Mouse (Mus musculus): ENCODE measurements around the gene Insrr. TPM values are rescaled to one million over a fixed set of nuclear protein-coding genes. Genes with fewer than 3 reads are reported as not detected.

The Insrr gene
- polyA plus RNA-seq, 1 experiment, result 0.58 TPM

DNA sequence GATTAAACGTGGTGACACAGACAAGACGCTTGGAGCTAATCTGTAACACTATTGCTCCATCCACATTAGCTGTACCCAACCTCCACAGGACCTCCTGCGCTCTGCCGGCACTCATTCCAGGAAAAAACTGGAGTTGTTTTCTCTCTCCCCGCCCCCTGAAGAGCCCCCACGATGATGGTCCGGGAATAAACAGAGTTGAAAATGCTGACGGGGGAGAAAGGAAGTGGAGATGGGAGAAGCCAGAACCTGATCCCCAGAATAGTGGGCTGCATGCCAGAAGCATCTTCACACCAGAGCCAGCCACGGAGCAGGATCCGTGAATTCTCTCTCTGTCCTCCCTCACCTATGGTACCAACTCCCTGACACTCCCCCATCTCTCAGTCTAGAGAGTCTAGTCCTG, 32.2 kb upstream of the Insrr start:
- no peaks in the 10 kb centered on the region; the same call in 1 of the 2 replicates for H3K27me3 ChIP-seq (ENCODE audit: control insufficient read depth, insufficient read depth, low read length)
- peak overlapping the region; percentile 28; the same call in 1 of the 2 replicates for H3K27ac ChIP-seq (ENCODE audit: control insufficient read depth, insufficient read depth, low read length)
- TF ChIP-seq POLR2A (IDR thresholded peaks at IDR 0.05; ENCODE audit: control insufficient read depth, extremely low read depth, insufficient read depth, low read length, poor library complexity) (no peak), CTCF (IDR thresholded peaks at IDR 0.05; ENCODE audit: borderline replicate concordance, control insufficient read depth, extremely low read depth, insufficient read depth, low read length, poor library complexity) (no peak)
- H3K4me1 ChIP-seq (replicated peaks; ENCODE audit: control insufficient read depth, insufficient read depth, low read length), result peaks cover 25% of the 10 kb centered on the region
- WGBS, result 36% methylated on average over 10 of the region's 10 CpGs
- no peaks in the 10 kb centered on the region for H3K36me3 ChIP-seq (ENCODE audit: control insufficient read depth, insufficient read depth, low read length)
- H3K4me3 ChIP-seq (ENCODE audit: control insufficient read depth, insufficient read depth, low read length), result no peak overlapping the region
- no peak for DNase-seq

DNA sequence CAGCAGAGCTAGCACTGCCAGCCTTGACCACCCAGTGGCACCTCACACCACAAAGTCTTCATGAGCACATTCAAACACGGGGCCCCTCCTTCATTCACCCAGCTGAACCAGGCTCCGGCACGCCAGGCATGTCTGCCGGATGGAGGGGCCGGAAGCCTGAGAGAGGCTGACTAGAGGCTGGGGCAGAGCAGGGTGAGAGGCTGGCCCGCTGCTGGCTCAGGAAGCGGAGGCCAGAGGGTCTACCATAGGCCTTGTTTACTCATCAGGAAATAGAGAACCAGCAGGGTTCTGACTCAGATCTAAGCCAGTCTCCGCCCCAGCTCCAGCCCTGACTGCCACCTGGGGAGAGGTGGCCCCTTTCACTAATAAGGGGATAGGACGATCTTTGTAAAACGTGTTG, 31.7 kb upstream of the Insrr start:
- H3K27me3 ChIP-seq (ENCODE audit: control insufficient read depth, insufficient read depth, low read length), result no peaks in the 10 kb centered on the region; the same call in 1 of the 2 replicates
- peaks cover 25% of the 10 kb centered on the region for H3K4me1 ChIP-seq (replicated peaks; ENCODE audit: control insufficient read depth, insufficient read depth, low read length)
- peak overlapping the region; percentile 35; the same call in 1 of the 2 replicates for H3K27ac ChIP-seq (ENCODE audit: control insufficient read depth, insufficient read depth, low read length)
- 10% methylated on average over 10 of the region's 10 CpGs for WGBS
- TF ChIP-seq POLR2A (IDR thresholded peaks at IDR 0.05; ENCODE audit: control insufficient read depth, extremely low read depth, insufficient read depth, low read length, poor library complexity) (no peak), CTCF (IDR thresholded peaks at IDR 0.05; ENCODE audit: borderline replicate concordance, control insufficient read depth, extremely low read depth, insufficient read depth, low read length, poor library complexity) (0 out of 2 replicates have a peak, but pooled peaks have one; percentile 34)
- no peaks in the 10 kb centered on the region for H3K36me3 ChIP-seq (ENCODE audit: control insufficient read depth, insufficient read depth, low read length)
- no peak overlapping the region for H3K4me3 ChIP-seq (ENCODE audit: control insufficient read depth, insufficient read depth, low read length)
- peak; percentile 77 for DNase-seq

- Histone ChIP-seq H3K4me3 (ENCODE audit: control insufficient read depth, insufficient read depth, low read length) (no peak overlapping the region), H3K4me1 (replicated peaks; ENCODE audit: control insufficient read depth, insufficient read depth, low read length) (peaks cover 25% of the 10 kb centered on the region), H3K27me3 (ENCODE audit: control insufficient read depth, insufficient read depth, low read length) (no peaks in the 10 kb centered on the region; the same call in 1 of the 2 replicates), H3K36me3 (ENCODE audit: control insufficient read depth, insufficient read depth, low read length) (no peaks in the 10 kb centered on the region), H3K27ac (ENCODE audit: control insufficient read depth, insufficient read depth, low read length) (no peak overlapping the region)
- WGBS, result 86% methylated on average over 5 of the region's 5 CpGs
- no peak for DNase-seq
- TF ChIP-seq POLR2A (IDR thresholded peaks at IDR 0.05; ENCODE audit: control insufficient read depth, extremely low read depth, insufficient read depth, low read length, poor library complexity), result no peak
- TF ChIP-seq CTCF (IDR thresholded peaks at IDR 0.05; ENCODE audit: borderline replicate concordance, control insufficient read depth, extremely low read depth, insufficient read depth, low read length, poor library complexity), result no peak
These were observed 31.0 kb upstream of the Insrr start for GRCm38 (mm10) chr3:87765631-87766283.

DNA sequence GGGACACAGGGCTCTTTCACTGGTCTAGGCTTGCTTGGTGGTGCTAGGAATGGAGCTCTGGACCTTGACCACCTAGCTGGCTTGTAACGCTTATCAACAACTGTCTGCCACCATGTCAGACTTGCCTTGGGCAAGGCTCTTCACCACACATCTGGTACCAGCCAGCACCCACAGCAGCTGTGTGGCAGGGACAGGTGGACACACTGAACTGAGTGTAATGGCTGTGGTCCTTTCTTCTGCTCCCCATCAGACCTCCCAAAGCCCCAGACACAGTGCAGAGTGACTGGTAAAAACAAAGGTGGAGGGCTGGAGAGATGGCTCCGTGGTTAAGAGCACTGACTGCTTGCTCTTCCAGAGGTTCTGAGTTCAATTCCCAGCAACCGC, 30.5 kb upstream of the Insrr start:
- WGBS, result 80% methylated on average over 3 of the region's 3 CpGs
- Histone ChIP-seq H3K36me3 (ENCODE audit: control insufficient read depth, insufficient read depth, low read length) (no peaks in the 10 kb centered on the region), H3K27ac (ENCODE audit: control insufficient read depth, insufficient read depth, low read length) (no peak overlapping the region), H3K4me1 (replicated peaks; ENCODE audit: control insufficient read depth, insufficient read depth, low read length) (peaks cover 25% of the 10 kb centered on the region), H3K4me3 (ENCODE audit: control insufficient read depth, insufficient read depth, low read length) (no peak overlapping the region), H3K27me3 (ENCODE audit: control insufficient read depth, insufficient read depth, low read length) (no peaks in the 10 kb centered on the region; the same call in 1 of the 2 replicates)
- no peak for DNase-seq
- TF ChIP-seq POLR2A (IDR thresholded peaks at IDR 0.05; ENCODE audit: control insufficient read depth, extremely low read depth, insufficient read depth, low read length, poor library complexity), result no peak
- no peak for TF ChIP-seq CTCF (IDR thresholded peaks at IDR 0.05; ENCODE audit: borderline replicate concordance, control insufficient read depth, extremely low read depth, insufficient read depth, low read length, poor library complexity)

- 79% methylated on average over 8 of the region's 8 CpGs for WGBS
- no peak for TF ChIP-seq CTCF (IDR thresholded peaks at IDR 0.05; ENCODE audit: borderline replicate concordance, control insufficient read depth, extremely low read depth, insufficient read depth, low read length, poor library complexity)
- TF ChIP-seq POLR2A (IDR thresholded peaks at IDR 0.05; ENCODE audit: control insufficient read depth, extremely low read depth, insufficient read depth, low read length, poor library complexity), result no peak
- no peak overlapping the region for H3K27ac ChIP-seq (ENCODE audit: control insufficient read depth, insufficient read depth, low read length)
- DNase-seq, result no peak
- peaks cover 25% of the 10 kb centered on the region for H3K4me1 ChIP-seq (replicated peaks; ENCODE audit: control insufficient read depth, insufficient read depth, low read length)
- H3K36me3 ChIP-seq (ENCODE audit: control insufficient read depth, insufficient read depth, low read length), result no peaks in the 10 kb centered on the region
- no peaks in the 10 kb centered on the region; the same call in 1 of the 2 replicates for H3K27me3 ChIP-seq (ENCODE audit: control insufficient read depth, insufficient read depth, low read length)
- no peak overlapping the region for H3K4me3 ChIP-seq (ENCODE audit: control insufficient read depth, insufficient read depth, low read length)
These were observed 29.0 kb upstream of the Insrr start for GRCm38 (mm10) chr3:87767764-87768163.

DNA sequence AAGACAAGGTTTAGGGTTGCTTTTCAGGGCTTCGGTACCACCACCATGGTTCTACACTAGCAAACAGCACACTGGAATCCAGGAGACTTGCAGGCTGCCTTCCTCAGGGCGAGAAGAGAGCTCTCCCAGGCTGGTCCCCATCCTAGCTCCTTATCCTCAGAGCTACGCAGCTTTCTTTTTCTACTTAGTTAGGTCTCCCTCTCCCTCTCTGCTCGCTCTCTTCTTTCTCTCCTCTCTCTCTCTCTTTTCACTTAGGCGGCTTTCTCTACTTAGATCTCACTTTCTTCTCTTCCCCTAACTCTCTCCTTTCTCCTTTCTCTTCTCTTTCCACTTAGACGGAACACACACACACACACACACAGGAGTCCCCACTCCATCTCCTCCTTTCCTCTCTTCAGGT, 28.3 kb upstream of the Insrr start:
- WGBS, result 41% methylated on average over 6 of the region's 6 CpGs
- Histone ChIP-seq H3K36me3 (ENCODE audit: control insufficient read depth, insufficient read depth, low read length) (no peaks in the 10 kb centered on the region), H3K27ac (ENCODE audit: control insufficient read depth, insufficient read depth, low read length) (no peak overlapping the region), H3K4me1 (replicated peaks; ENCODE audit: control insufficient read depth, insufficient read depth, low read length) (peaks cover 25% of the 10 kb centered on the region), H3K27me3 (ENCODE audit: control insufficient read depth, insufficient read depth, low read length) (no peaks in the 10 kb centered on the region; the same call in 1 of the 2 replicates), H3K4me3 (ENCODE audit: control insufficient read depth, insufficient read depth, low read length) (peak overlapping the region; percentile 34)
- TF ChIP-seq CTCF (IDR thresholded peaks at IDR 0.05; ENCODE audit: borderline replicate concordance, control insufficient read depth, extremely low read depth, insufficient read depth, low read length, poor library complexity) (no peak), POLR2A (IDR thresholded peaks at IDR 0.05; ENCODE audit: control insufficient read depth, extremely low read depth, insufficient read depth, low read length, poor library complexity) (no peak)
- DNase-seq, result no peak
